Mouse (Mus musculus): Measurements from ENCODE around the gene Vdr. TPM values are rescaled to one million over a fixed set of nuclear protein-coding genes. Genes with fewer than 3 reads are reported as not detected.
A peak's percentile ranks its signal among the peaks of the same experiment; 100 is the strongest.

The Vdr gene
- total RNA-seq, 4 experiments from 2014 or later: 0.36 to 1.4 (median 0.64) TPM

- peak in 1 of 2 experiments; percentile 65 for DNase-seq (ENCODE audit: low spot score in 2 of 2)
These were observed 96.8 kb downstream of the Vdr start for GRCm38 (mm10) chr15:97813452-97814204.

GRCm38 (mm10) chr15:97812875-97813274 lies 97.6 kb downstream of the Vdr start:
- DNase-seq (ENCODE audit: low spot score in 2 of 2): no peak

GRCm38 (mm10) chr15:97812126-97812525 lies 98.3 kb downstream of the Vdr start:
- peak in 1 of 2 experiments; percentile 96 for DNase-seq (ENCODE audit: low spot score in 2 of 2)

- no peak for DNase-seq (ENCODE audit: low spot score in 2 of 2)
These were observed 99.1 kb downstream of the Vdr start for GRCm38 (mm10) chr15:97811307-97811706.

- no peak for DNase-seq (ENCODE audit: low spot score in 2 of 2)
These were observed 100.0 kb downstream of the Vdr start for GRCm38 (mm10) chr15:97810399-97810798.

GRCm38 (mm10) chr15:97809942-97810341 lies 100.5 kb downstream of the Vdr start:
- DNase-seq (ENCODE audit: low spot score in 2 of 2): no peak

GRCm38 (mm10) chr15:97809206-97809605 lies 101.2 kb downstream of the Vdr start:
- DNase-seq (ENCODE audit: low spot score in 2 of 2): no peak

- no peak for DNase-seq (ENCODE audit: low spot score in 2 of 2)
These were observed 101.9 kb downstream of the Vdr start for GRCm38 (mm10) chr15:97808532-97808931.

GRCm38 (mm10) chr15:97807867-97808266 lies 102.6 kb downstream of the Vdr start:
- DNase-seq (ENCODE audit: low spot score in 2 of 2): no peak

Other genes starting within 250 kb of the Vdr start
- 10 to 100 TPM; 29.6 to 32.8 (median 31.6) TPM for gene Rpap3, start 204.8 kb downstream of the Vdr start, total RNA-seq (2022)
- 1 to 10 TPM in 3 of 4 experiments, under 1 TPM in 1; 0.94 to 5.3 (median 3.3) TPM for gene Endou, start 179.3 kb downstream of the Vdr start, total RNA-seq (2022)
- gene Rapgef3, start 142.7 kb downstream of the Vdr start, total RNA-seq (2022): 10 to 100 TPM; 38.3 to 61.9 (median 47.0) TPM
- 100 to 1,000 TPM; 149 to 181 (median 177) TPM for gene Slc48a1, start 132.1 kb downstream of the Vdr start, total RNA-seq (2022)
- 10 to 100 TPM; 27.7 to 34.7 (median 32.9) TPM for gene Hdac7, start 66.1 kb downstream of the Vdr start, total RNA-seq (2022)
- gene Tmem106c, start 53.6 kb upstream of the Vdr start, total RNA-seq (2022): 10 to 100 TPM; 32.2 to 37.7 (median 34.1) TPM
- gene Col2a1, start 94.1 kb upstream of the Vdr start, total RNA-seq (2022): 1 to 10 TPM; 1.3 to 2.2 (median 1.6) TPM
- gene Pfkm, start 182.0 kb upstream of the Vdr start, total RNA-seq (2022): 100 to 1,000 TPM; 407 to 459 (median 428) TPM
- gene Senp1, start 183.1 kb upstream of the Vdr start, total RNA-seq (2022): 10 to 100 TPM; 13.2 to 15.3 (median 13.9) TPM

Data from left cerebral cortex, adult 8-10 months (tissue).